Mouse (Mus musculus) gastrocnemius, adult 18-20 months (tissue): ENCODE measurements around the gene Kcnip2. TPM values are rescaled to one million over a fixed set of nuclear protein-coding genes. Genes with fewer than 3 reads are reported as not detected.

Experiments used
- DNase-seq: peaks from one replicate; pipeline ENCODE4 v3.0.0; 2021; ENCODE audit warnings: low spot score
- long read RNA-seq, 2 experiments: library from polyadenylated mRNA; stranded (forward); transcript quantifications; one replicate each; pipeline ENCODE4 v2.0.0; 2021
- total RNA-seq, 2 experiments: library from RNA; stranded (reverse); gene quantifications; 2 replicates each; pipeline ENCODE4 v1.2.3; 2021

The Kcnip2 gene
- under 1 TPM; 0.21 to 0.62 TPM for total RNA-seq
- long read RNA-seq, experiment 1, result 0 reads
- long read RNA-seq, experiment 2, result 0 reads

DNA sequence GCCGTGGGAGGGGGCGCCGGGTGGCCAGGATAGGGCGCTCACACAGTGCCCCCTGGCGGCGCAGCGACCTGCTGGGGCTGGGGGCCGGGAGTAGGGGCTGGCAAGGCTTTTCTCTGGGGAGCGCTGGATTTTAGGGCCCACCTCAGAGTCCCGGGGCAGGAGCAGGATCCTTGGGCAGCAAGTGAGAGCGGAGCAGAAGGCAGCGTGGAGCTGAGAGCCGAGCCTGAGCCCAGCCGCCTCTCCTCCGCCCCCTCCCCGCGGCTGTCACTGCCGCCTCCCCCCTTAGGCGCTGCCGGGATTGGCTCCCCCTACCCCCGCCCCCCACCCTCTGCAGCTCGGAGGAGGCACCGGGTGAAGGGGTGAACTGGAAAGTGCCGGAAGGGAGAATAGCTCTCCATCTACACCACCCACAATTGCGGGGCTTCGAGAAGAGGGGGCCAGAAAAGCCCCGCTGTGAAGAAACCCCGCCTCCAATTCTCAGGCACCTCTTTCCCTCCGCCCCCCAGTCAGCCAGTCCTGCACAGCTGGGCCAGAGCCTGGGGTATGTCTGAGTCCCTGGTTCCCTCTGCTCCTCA lies at the start of gene Kcnip2:
Gene Kcnip2 (minus strand): TSS at position 231 of the 575 bp plus-strand sequence.
- DNase-seq, result no peak

DNA sequence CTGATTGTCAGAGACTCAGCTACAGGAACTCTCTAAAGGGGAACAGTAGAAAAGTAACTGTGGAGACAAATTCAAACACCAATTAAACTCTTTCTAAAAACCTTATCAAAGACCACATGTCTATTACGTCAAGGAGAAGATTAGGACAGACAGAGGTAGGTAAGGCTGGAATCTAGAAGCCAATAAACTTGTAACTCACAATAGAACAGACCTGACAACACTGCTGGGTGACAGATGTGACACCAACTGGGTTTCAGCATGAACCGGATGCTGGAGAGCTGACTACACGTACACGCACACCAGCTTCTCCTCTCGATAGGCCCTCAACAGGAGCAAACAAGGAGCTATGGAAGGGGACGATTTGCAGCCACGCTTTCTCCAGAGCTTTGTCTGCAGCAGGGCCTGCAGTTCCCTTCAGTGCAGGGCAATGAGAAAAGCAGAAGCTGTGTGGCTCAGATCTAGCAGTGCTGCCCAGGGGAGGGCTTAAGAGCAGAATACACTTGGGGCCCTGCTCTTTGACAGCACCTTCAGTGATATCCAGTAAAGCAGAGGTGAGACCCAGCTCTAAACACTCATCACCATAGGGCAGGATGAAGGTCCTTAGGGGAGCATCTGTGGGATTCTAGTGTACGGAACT lies 39.5 kb upstream of the Kcnip2 start:
- no peak for DNase-seq

DNA sequence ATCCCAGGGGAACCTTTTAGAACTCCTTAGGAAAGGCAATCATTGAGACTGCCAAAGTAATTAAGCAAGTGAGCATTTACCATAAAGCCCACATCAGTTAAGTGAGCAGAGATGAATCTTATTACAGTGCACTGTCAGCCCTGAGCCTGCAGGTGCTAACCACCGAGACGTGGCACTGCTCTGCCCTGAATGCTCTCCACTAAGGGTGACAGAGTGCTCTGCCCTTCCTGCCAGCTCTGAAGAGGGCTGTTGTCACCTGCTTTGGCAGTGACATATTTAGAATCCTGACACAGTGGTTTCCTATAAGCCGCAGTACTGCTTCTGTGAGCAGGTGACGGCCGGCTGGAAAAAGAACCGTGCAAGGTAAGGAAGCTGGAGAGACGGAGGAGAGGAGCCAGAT lies 38.7 kb upstream of the Kcnip2 start:
- peak; percentile 60 for DNase-seq

DNA sequence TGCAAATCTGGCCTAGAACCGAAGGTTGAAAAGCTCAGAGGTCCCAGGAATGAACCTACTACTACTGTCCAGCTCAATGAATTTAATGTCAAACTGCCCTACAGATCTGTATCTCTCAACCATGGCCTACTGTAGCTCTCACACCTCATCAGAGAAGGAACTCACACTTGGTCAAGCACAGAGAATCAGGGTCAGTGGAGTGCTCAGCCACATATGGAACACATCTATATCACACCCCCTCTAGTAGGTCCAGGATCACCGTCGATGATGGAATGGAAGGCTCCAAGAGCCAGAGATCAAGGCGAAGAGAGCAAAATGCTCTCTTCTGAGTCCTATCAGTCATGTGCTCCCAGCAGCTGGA lies 31.9 kb upstream of the Kcnip2 start:
- DNase-seq, result no peak

DNA sequence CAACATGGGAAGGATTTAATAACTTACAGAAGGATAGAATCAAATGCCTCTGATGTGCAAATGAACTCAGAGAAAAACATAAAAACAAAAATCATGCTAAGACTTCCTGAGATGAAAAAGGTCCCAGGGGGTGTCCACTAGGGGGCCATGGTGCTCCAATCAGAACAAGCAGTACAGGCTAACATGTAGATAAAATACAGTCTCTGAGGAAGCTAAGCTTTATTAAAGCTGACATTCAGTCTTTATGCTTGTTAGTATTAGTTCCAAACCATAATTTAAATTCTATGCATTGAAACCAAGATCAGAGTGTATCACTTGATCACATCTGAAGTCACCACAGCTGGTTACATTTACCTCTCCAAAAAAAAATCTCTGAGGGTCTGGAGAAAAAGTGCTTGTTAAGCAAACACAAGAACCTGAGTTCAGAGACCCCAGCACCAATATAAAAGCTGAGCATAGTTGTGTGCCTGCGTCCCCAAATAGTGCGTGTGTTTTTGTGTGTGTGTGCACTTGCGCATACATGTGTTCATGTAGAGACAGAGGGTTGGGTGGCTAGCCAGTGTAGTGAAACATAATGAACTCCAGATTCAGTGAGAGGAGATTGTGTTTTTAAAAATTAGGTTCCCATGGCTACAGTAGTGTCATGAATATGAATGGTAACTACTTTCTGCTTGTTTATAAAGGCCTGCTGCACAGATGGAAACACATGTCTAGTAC lies 31.3 kb upstream of the Kcnip2 start:
- DNase-seq, result no peak

DNA sequence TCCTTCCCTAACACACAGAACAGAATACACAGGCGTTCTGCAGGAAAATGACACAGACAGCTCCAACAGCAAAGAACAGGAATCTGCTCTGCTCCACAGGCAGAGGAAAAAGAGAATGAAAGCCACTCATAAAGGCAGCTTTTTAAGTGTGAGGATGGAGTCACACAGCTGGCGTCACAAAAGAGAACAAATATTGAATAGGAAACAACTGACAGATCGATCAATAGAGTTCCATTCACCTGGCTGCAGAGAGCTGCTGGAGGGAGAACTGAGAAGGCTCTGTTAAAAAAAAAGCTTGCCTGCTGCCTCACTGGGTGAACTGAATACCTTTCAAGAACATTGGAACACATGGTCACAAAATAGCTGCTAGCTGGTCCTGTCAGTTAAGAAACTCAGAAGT lies 28.3 kb upstream of the Kcnip2 start:
- no peak for DNase-seq

DNA sequence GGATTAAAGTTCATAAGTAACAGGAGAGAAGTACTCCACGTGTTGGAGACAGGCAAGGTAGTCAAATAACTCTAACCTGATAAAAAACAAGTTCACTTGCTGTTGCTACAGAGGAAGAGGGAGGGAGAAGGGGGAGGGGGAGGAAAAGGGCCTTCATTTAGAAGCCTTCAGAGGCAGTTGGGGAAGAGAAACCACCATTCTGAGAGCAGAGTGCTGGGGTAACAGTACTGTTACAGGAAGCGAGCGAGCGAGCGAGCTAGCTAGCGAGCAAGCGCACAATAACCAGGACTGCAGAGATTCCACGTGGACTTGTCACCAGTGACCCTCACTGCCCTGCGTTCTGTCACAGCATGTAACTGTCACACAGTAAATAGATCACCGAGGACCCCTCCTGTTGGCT lies 27.6 kb upstream of the Kcnip2 start:
- no peak for DNase-seq

DNA sequence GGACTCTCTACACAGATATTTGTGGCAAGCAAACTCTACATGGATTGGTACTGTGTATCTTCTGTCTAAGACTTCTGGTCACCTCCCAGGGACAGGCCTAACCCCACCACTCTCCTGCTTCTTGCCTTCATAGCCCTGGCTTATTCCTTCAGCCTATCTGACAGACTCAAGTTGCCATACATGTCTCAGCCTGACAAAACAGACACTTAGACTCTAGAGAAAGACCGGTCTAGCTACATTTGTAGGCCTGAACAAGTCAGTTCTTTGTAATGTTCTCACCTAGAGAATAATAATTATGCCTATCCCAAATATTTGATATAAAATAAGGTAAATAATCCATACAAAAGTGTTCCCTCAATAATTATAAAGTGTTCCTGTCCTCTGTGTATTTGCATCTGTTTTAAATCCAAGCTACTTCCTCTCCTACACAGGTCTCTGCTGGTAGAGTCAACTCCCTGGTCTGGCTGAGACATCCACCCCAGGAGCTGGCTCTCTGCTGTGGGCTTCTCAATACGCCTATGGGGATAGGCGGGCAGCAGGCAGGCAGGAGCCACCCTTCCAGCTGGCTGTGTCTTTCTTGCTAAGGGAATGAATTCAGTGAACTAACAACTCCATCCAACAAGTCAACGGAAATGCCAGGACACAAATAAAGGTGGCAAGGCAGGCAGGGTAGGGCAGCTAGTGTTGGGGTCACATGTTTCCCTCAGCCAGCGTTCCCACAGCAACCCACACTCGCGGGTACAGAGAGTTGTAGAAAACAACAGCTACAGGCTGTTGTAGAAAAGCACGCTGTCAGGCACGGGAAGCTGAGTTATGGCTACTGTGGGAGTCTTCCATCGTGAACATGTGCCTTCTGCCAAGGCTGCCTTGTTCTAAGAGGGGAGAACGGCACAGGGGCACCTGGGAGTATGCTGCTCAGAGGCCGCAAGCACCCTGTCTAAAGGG lies 21.5 kb upstream of the Kcnip2 start:
- DNase-seq, result peak; percentile 4

DNA sequence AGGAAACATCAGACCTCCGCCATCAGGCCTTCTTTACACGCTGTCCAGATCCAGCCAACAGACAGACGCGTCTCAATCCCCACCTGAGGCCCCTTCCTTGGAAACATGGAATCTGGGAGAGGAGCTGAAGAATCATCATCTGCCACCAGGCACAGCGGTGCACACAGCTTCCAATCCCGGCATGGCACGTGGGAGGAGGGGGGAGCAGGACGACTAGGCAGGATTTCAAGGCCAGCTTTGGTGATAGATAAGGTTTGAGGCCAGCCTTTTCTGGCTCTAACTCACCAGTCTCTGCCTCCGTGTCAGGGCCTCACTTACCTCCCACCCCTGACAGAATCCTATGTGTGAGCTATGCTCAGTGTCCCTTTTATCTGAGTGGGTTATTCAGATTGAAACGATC lies 19.6 kb upstream of the Kcnip2 start:
- no peak for DNase-seq

DNA sequence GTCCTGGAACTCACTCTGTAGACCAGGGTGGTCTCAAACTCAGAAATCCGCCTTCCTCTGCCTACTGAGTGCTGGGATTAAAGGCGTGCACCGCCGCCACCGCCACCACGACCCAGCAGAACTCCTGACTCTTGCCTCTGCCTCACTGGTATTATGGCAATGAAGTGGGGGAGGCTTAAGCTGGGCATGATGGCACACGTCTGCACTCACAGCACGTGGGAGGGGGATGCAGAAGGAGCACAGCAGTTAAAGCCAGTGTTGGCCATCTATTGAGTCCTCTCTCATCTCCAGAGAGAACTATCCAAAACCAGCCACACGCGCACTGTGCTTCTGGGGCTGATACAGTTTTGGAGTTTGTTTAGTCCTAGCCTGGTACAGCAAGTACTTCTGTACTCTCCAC lies 17.8 kb upstream of the Kcnip2 start:
- no peak for DNase-seq

DNA sequence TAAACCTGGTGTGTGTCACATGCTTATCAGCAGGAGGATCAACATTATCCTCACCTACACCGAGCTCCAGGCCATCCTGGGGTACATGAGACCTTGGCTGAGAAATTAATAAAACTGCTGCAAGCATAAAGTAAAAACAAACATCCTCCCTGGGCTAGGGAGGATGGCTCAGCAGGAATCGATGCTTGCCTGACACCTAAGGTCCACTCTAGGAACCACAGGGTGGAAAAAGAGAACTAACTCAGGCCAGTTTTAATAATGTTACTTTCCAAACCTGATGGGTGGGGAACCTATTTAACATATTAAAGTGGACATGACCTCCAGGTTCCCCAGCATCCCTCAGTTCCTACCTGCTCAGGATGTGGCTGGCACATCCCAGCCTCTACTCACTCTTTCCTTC lies 14.8 kb upstream of the Kcnip2 start:
- DNase-seq, result no peak

DNA sequence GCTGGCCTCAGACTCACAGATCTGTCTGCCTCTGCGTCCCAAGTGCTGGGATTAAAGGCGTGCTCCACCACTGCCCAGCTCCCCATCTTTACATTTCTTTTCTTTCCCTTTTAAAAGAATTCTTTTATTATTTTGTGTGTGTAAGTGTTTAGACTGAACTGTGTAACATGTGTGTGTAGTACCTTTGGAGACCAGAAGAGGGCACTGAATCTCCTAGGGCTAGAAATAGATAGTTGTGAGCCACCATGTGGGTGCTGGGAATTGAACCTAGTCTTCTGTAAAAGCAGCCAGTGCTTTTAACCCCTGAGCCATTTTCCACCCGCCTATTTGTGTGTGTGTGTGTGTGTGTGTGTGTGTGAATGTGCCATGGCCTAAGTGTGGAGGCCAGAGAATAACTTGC lies 11.9 kb upstream of the Kcnip2 start:
- no peak for DNase-seq

DNA sequence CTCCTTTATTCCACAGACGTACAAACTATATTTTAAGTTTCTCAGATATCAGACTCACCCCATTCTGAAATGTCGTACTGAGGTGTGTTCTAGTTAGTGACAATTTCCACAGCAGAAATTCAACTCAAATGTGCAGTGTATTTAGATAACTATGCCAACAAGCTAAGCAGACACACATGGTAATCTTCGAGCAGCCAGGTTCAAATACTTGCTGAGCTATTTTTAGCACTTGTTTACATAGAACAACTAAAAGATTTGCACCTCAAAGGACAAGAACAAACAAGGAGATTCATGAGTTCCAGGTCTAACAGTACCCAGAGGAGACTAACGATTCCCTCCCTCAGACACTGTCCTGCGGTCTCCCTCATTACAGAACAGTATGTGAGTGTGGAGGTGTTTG lies 11.3 kb upstream of the Kcnip2 start:
- no peak for DNase-seq

DNA sequence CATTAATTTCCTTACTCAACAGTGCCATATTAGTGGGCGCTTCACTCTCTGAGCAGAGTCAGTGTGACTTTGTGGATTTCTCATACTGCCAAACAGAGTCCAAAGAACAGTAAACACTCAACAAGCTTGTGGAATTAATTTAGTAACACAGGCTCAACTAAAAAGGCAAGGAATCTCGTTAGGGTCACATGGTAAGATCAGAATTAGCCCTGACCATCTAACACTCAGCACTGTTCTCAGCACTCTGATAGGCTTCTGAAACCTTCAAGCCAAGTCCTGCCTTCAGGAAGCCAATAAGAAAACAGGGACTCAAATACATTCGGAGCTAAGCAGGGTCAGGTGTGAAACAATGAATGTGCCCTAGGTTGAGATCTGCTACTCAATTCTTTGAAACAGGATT lies 10.3 kb upstream of the Kcnip2 start:
- no peak for DNase-seq

DNA sequence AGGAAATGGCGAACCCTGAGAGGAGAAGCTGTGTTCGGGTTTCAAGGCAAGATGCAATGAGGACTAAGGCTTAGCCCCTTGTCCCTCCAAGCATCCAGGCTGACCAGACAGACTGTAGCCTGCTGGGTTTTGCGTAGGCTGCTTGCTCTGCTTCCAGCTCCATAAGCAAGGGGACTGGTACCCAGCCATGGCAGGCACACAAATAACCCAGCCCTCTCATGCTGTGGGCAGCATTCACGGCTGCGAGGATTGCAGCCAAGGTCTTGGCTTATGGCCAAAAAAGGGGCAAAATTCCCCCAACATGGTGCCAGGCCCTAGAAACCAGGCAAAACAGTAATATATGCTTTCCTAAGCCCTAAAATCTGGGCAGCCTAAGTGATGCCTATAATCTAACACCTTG lies 6.0 kb upstream of the Kcnip2 start:
- no peak for DNase-seq

DNA sequence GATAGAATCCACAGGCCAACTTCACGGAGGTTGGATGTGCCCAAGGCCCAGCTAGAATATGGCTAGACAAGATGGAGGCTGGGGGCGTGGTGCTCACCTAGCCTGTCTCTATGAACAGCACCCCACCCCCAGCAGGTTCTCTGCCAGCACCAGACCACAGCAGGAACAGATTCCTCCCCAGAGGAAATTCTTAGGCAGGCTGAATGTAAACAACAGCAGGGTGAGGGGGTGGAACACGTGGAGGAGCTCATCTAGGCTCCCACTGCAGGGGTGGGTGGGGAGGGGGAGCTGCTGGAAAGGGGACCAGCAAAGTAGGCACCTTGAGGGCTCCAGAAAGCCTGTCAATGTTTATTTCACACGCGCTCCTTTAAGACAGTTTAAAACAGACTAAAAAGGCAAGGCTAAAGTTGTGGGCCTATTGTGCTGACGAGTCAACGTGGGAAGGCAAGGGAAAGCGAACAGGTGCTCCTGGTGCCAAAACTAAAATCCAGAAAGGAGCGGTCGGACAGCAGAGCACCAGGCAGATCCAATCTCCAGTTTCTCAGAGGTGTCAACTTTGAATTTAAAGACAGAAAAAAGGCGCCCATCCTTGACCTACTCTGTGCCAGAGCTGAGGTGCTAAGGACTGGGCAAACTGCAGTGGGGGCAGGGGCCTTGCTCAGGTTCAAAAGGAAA lies 2.1 kb upstream of the Kcnip2 start:
- DNase-seq, result no peak

DNA sequence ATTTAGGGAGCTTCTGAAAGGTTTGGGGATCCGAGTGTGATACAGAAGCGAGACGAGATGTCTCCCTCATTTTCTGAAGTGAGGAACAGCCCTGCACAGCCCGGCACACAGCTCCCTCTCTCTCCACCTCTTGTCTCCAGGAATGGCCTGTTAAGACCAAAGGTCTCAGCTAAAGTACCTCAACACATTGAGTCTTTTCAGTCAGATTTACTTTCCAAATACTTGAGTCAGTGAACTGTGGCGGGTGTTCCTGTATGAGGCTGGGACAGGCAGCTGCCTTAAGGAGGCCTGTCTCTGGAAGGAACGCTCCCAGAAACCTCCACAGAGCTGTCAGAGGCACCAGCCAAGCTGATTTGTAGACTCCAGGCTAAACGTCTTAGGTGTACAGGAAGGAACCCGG lies 866 bp upstream of the Kcnip2 start:
- no peak for DNase-seq

DNA sequence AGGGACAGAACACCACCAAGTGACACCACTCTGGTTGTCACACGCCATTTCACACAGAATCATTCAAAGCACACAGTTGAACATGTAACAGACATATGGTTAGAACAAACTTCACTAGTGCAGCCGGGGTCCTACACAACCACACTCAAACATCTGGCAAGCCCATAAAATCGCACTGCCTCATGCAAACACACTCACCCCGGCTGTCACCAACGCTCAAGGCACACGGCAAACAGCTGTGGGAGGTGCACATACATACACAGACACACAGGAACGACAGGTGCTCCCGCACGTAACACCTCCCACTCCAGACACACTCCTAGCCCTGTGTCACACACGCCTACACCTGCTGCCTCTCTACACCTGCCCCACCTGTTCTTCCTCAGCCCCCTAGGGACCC lies 691 bp downstream of the Kcnip2 start:
- DNase-seq, result no peak

DNA sequence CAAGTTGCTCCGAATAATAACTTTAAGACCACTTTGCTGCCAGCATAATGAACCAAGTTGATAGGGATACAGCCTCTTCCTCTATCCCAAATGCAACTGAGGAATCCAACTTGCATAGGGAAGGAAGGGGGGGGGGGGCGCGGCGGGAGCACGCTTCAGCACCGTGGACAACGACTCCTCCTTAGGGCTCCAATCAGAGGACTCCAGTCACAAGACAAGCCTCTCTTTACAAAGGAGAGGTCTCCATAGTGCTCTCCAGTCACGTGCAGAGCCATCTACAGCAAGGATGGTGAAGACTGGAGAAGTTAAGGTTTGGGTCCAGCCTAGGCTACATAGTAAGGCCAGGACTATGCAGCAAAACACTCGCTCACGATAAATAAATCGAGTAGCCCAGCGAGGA lies 2.1 kb downstream of the Kcnip2 start:
- no peak for DNase-seq

DNA sequence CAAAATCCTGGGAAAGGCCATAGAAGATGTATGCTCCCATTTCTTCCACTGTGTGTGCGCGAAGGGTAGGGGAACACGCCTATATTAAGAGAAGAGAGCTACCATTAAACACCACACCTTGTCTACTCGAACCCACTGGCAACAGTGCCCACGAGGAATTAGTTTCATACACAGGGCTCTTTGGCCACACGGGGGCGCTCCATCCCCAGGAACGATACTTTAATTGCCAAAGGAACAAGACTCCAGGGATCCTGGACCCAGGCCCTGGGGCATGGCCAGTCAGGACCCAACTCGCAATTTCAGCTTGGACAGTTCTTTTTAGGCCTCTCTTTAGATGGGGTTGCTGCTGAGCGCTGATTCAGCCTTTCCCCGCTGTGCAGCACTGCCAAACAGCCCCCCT lies 2.6 kb downstream of the Kcnip2 start:
- DNase-seq, result peak; percentile 79

DNA sequence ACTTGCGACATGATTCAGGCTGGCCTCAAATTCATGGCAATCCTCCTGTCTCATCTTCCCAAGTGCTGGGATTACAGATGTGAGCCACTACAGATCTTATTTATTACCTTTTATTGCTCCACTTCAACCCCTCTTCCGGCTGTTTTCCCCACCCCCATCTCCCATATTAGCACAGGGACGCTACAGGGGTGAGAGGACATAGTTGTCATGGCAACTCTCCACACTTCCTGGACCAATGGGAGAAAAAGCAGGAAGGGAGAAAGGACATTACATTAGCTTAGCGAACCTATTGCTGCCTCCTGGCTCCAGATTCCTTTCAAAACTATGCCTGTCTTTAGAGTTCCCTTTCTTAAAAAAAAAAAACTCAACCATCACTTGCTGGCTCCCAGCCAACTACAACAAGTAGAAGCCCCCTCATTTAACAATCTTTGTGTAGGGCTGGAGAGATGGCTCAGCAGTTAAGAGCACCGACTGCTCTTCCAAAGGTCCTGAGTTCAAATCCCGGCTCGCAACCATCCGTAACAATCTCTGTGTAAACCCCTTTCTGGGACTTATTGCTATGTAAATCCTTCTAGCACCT lies 3.1 kb downstream of the Kcnip2 start:
- DNase-seq, result no peak
